Mouse (Mus musculus) intestine, embryonic 16.5 days (tissue): ENCODE results near the gene Zswim9. TPM values are rescaled to one million over a fixed set of nuclear protein-coding genes. Genes with fewer than 3 reads are reported as not detected.

Experiments
- polyA plus RNA-seq: library from polyadenylated mRNA; unstranded; fragments of >200 nt; fragmentation: Nextera tagmentation; extraction: Ambion mirVana; gene quantifications from 2 replicates; pipeline ENCODE4 v1.2.1, GENCODE M21; 2015

Gene Zswim9
- polyA plus RNA-seq, 1 experiment from 2014 or later = 5.3 TPM

Other genes with a start within 250 kb of the Zswim9 start
- 199 and 202 TPM in 2 replicates for gene Chmp2a, start 243.9 kb downstream of the Zswim9 start, polyA plus RNA-seq
- 19.5 and 25.0 TPM in 2 replicates for gene Ube2m, start 240.4 kb downstream of the Zswim9 start, polyA plus RNA-seq
- gene Mzf1, start 224.0 kb downstream of the Zswim9 start, polyA plus RNA-seq = 1.4 and 1.8 TPM in 2 replicates
- not detected in 2 replicates for gene Vmn1r85, start 183.5 kb downstream of the Zswim9 start, polyA plus RNA-seq
- not detected in 2 replicates for gene Vmn1r86, start 158.8 kb downstream of the Zswim9 start, polyA plus RNA-seq
- gene Vmn1r87, start 138.6 kb downstream of the Zswim9 start, polyA plus RNA-seq = not detected in 2 replicates
- gene Vmn1r88, start 119.2 kb downstream of the Zswim9 start, polyA plus RNA-seq = not detected in 2 replicates
- not detected in 2 replicates for gene Vmn1r89, start 65.7 kb downstream of the Zswim9 start, polyA plus RNA-seq
- gene Lig1, start 1.4 kb downstream of the Zswim9 start, polyA plus RNA-seq = 64.3 and 77.6 TPM in 2 replicates
- 0.57 and 0.71 TPM in 2 replicates for gene Pla2g4c, start 45.9 kb upstream of the Zswim9 start, polyA plus RNA-seq
- gene Cabp5, start 119.4 kb upstream of the Zswim9 start, polyA plus RNA-seq = not detected in 2 replicates
- not detected in 2 replicates for gene Bsph1, start 172.1 kb upstream of the Zswim9 start, polyA plus RNA-seq